Comparison of ENCODE assay signal across 19 mouse cellular contexts in the genomic region with DNA sequence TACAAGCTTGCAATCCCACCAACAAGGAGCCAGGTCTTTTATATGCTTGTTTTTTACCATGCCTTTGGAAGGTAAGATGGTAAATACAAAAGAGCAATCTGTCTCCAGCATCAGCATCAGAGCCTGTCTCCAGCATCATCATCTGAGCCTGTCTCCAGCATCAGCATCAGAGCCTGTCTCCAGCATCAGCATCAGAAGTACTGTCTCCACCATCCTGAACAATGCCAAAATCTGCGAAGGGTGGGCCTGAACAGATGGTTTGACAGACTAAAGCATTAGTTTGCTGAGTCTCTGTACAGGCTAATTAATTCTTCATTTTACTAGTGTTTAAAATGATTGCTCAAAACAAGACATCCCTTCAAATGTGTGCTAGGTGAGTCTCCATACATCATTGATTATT.
"Had no signal": no experiment of that assay in that cellular context is flagged by ENCODE, and none has a peak within 500 bp of the region (broad histone marks: within the 10 kb centered on the region; RNA-seq: fewer than 3 reads in every experiment).

No protein-coding gene starts in this region.

- H3K36me3 ChIP-seq: liver, embryonic 13.5 days; midbrain, embryonic 12.5 days; midbrain, embryonic 15.5 days; neural tube, embryonic 12.5 days; neural tube, embryonic 15.5 days had no signal

- ATAC-seq: midbrain, embryonic 15.5 days had no signal

- H3K4me3 ChIP-seq: left cerebral cortex, adult 2 months; liver, embryonic 13.5 days; midbrain, embryonic 12.5 days; midbrain, embryonic 15.5 days; neural tube, embryonic 12.5 days; neural tube, embryonic 15.5 days had no signal

- H3K9me3 ChIP-seq: liver, embryonic 13.5 days; midbrain, embryonic 12.5 days; midbrain, embryonic 15.5 days; neural tube, embryonic 12.5 days; neural tube, embryonic 15.5 days had no signal

- H3K9ac ChIP-seq: liver, embryonic 13.5 days; midbrain, embryonic 12.5 days; midbrain, embryonic 15.5 days; neural tube, embryonic 12.5 days; neural tube, embryonic 15.5 days had no signal

- H3K27ac ChIP-seq: left cerebral cortex, adult 2 months; liver, embryonic 13.5 days; midbrain, embryonic 12.5 days; midbrain, embryonic 15.5 days; neural tube, embryonic 12.5 days; neural tube, embryonic 15.5 days; stomach, postnatal 0 days had no signal

- H3K27me3 ChIP-seq: liver, embryonic 13.5 days; midbrain, embryonic 12.5 days; midbrain, embryonic 15.5 days; neural tube, embryonic 12.5 days; neural tube, embryonic 15.5 days had no signal

- H3K4me2 ChIP-seq: liver, embryonic 13.5 days; midbrain, embryonic 12.5 days; midbrain, embryonic 15.5 days; neural tube, embryonic 12.5 days; neural tube, embryonic 15.5 days had no signal

- DNase-seq: kidney, adult 9 months; kidney, postnatal 14 days; kidney, postnatal 4 days; liver, embryonic 13.5 days; lung, adult 2 months; lung, postnatal 14 days; lung, postnatal 4 days; right cerebral cortex, adult 18-20 months; right cerebral cortex, postnatal 14 days; right cerebral cortex, postnatal 4 days; thymus, adult 2 months; thymus, postnatal 14 days; thymus, postnatal 4 days had no signal

- H3K4me1 ChIP-seq: liver, embryonic 13.5 days; midbrain, embryonic 12.5 days; midbrain, embryonic 15.5 days; neural tube, embryonic 12.5 days; neural tube, embryonic 15.5 days had no signal
